ENCODE assay signal across 24 mouse cellular contexts in genomic region chr11:62931141-62931540, GRCm38 (mm10). TPM values are rescaled to one million over a fixed set of nuclear protein-coding genes. Genes with fewer than 3 reads are reported as not detected.
"Had no signal": no experiment of that assay in that cellular context is flagged by ENCODE, and none has a peak within 500 bp of the region (broad histone marks: within the 10 kb centered on the region; RNA-seq: fewer than 3 reads in every experiment).

No protein-coding gene starts in this region.

- ATAC-seq: midbrain, embryonic 15.5 days had no signal

- H3K27me3 ChIP-seq: liver, embryonic 12.5 days; liver, embryonic 15.5 days; midbrain, embryonic 12.5 days; midbrain, embryonic 15.5 days; neural tube, embryonic 12.5 days; neural tube, embryonic 15.5 days had no signal

- H3K4me2 ChIP-seq: liver, embryonic 15.5 days; midbrain, embryonic 12.5 days; midbrain, embryonic 15.5 days; neural tube, embryonic 12.5 days; neural tube, embryonic 15.5 days had no signal

- H3K4me3 ChIP-seq: layer of hippocampus, adult 2 months; left cerebral cortex, adult 2 months; liver, embryonic 12.5 days; liver, embryonic 15.5 days; midbrain, embryonic 12.5 days; midbrain, embryonic 15.5 days; neural tube, embryonic 12.5 days; neural tube, embryonic 15.5 days had no signal

- H3K9me3 ChIP-seq: liver, embryonic 12.5 days; liver, embryonic 15.5 days; midbrain, embryonic 12.5 days; midbrain, embryonic 15.5 days; neural tube, embryonic 15.5 days had no signal

- H3K9ac ChIP-seq: liver, embryonic 12.5 days; liver, embryonic 15.5 days; midbrain, embryonic 12.5 days; midbrain, embryonic 15.5 days; neural tube, embryonic 12.5 days; neural tube, embryonic 15.5 days had no signal

- H3K27ac ChIP-seq: layer of hippocampus, adult 2 months; left cerebral cortex, adult 2 months; liver, embryonic 12.5 days; liver, embryonic 15.5 days; macrophage; midbrain, embryonic 12.5 days; midbrain, embryonic 15.5 days; neural tube, embryonic 12.5 days; neural tube, embryonic 15.5 days had no signal

- H3K36me3 ChIP-seq: liver, embryonic 12.5 days; liver, embryonic 15.5 days; midbrain, embryonic 12.5 days; midbrain, embryonic 15.5 days; neural tube, embryonic 12.5 days; neural tube, embryonic 15.5 days had no signal

- H3K4me1 ChIP-seq: midbrain, embryonic 12.5 days; midbrain, embryonic 15.5 days; neural tube, embryonic 12.5 days; neural tube, embryonic 15.5 days had no signal

- DNase-seq: kidney, adult 18-20 months; kidney, postnatal 25 days; layer of hippocampus, adult 9-11 months; layer of hippocampus, postnatal 36 days; lung, postnatal 14 days; right cerebral cortex, postnatal 25 days; thymus, adult 18-20 months; thymus, postnatal 36 days had no signal

RNA-seq across cellular contexts. Expression of gene Cdrt4, which starts 19.9 kb away (rescaled TPM):
- total RNA-seq: layer of hippocampus, adult 2 months; left cerebral cortex, adult 2 months; left cerebral cortex, postnatal 10 days; left cerebral cortex, postnatal 36 days; megakaryocyte, adult 5-6 weeks had no signal
- polyA plus RNA-seq: kidney, embryonic 16.5 days; large intestine, adult 2 months; liver, embryonic 12.5 days; liver, embryonic 15.5 days; macrophage; midbrain, embryonic 12.5 days; midbrain, embryonic 15.5 days; neural tube, embryonic 15.5 days; small intestine, adult 2 months; spleen, adult 2 months had no signal
